Mouse (Mus musculus) forebrain, postnatal 0 days (tissue): ENCODE measurements at regions not wholly inside any gene's neighbourhood (a gene's known extent, or its start where the extent isn't known, plus 50 kb on each side); places are given as distances from the start of the nearest gene placed in this dataset.

Experiments used
- ATAC-seq: fragments of 200-750 bp; cut with Nextera tagmentation; 2 replicates; pipeline ENCODE4 v1.8.0; 2017; ENCODE audit warnings: mild to moderate bottlenecking, moderate library complexity
- DNase-seq: peaks from one replicate; pipeline ENCODE4 v3.0.0-alpha.2; 2015
- H3K27ac ChIP-seq: fragments of 300-500 bp; sonication (generic); 2 replicates; pipeline ENCODE4 v1.5.1; 2014; ENCODE audit warnings: low read depth, mild to moderate bottlenecking, antibody characterized with exemption, low read length, moderate library complexity, mixed read lengths
- H3K27me3 ChIP-seq: fragments of 300-500 bp; sonication (generic); 2 replicates; pipeline ENCODE4 v1.6.1; 2014; ENCODE audit warnings: mild to moderate bottlenecking, low read length, mixed read lengths; ENCODE audit not compliant: insufficient read depth
- H3K36me3 ChIP-seq: fragments of 300-500 bp; sonication (generic); 2 replicates; pipeline ENCODE4 v1.6.1; 2014; ENCODE audit warnings: mild to moderate bottlenecking, moderate library complexity; ENCODE audit not compliant: insufficient read depth
- H3K4me1 ChIP-seq: fragments of 300-500 bp; sonication (generic); 2 replicates; pipeline ENCODE4 v1.6.1; 2014; ENCODE audit warnings: antibody characterized with exemption; ENCODE audit not compliant: insufficient read depth
- H3K4me2 ChIP-seq: fragments of 300-500 bp; sonication (generic); 2 replicates; pipeline ENCODE4 v1.6.1; 2014; ENCODE audit warnings: low read depth, mild to moderate bottlenecking, moderate library complexity
- H3K4me3 ChIP-seq: fragments of 300-500 bp; sonication (generic); 2 replicates; pipeline ENCODE4 v1.5.1; 2014; ENCODE audit warnings: low read depth, low read length, mixed read lengths
- H3K9ac ChIP-seq: fragments of 300-500 bp; sonication (generic); 2 replicates; pipeline ENCODE4 v1.6.1; 2014; ENCODE audit warnings: mild to moderate bottlenecking
- H3K9me3 ChIP-seq: fragments of 300-500 bp; sonication (generic); 2 replicates; pipeline ENCODE4 v1.6.1; 2016; ENCODE audit warnings: low read length
- CTCF ChIP-seq: sonication (generic); IDR thresholded peaks from 2 replicates; pipeline ENCODE4 v1.5.1; 2016; ENCODE audit warnings: antibody characterized with exemption, control low read depth, low read depth
- WGBS: fragments of 180-500 bp; shearing (Covaris S2); extraction: QIAGEN DNeasy Blood & Tissue Kit; methylation state at CpG from one replicate; pipeline ENCODE4 v1.1.7; 2014; 5-methylcytosine and 5-hydroxymethylcytosine counted together

GRCm38 (mm10) chr9:34244576-34244975 is 241.1 kb upstream of the Kirrel3 start:
- Histone ChIP-seq H3K4me2 (no peak overlapping the region), H3K27ac (no peak overlapping the region), H3K9me3 (no peaks in the 10 kb centered on the region), H3K4me1 (no peaks in the 10 kb centered on the region), H3K36me3 (no peaks in the 10 kb centered on the region), H3K4me3 (no peak overlapping the region), H3K27me3 (no peaks in the 10 kb centered on the region), H3K9ac (no peak overlapping the region)
- TF ChIP-seq CTCF, result no peak
- ATAC-seq (no peak), DNase-seq (no peak)
- WGBS, result 71% methylated on average over 5 of the region's 5 CpGs

GRCm38 (mm10) chr9:34252796-34253195 is 232.9 kb upstream of the Kirrel3 start:
- no peak overlapping the region for H3K4me2 ChIP-seq
- H3K27me3 ChIP-seq, result no peaks in the 10 kb centered on the region
- no peak for TF ChIP-seq CTCF
- no peak overlapping the region for H3K4me3 ChIP-seq
- H3K9me3 ChIP-seq, result no peaks in the 10 kb centered on the region
- H3K9ac ChIP-seq, result no peak overlapping the region
- H3K36me3 ChIP-seq, result no peaks in the 10 kb centered on the region
- H3K27ac ChIP-seq, result no peak overlapping the region
- DNase-seq (no peak), ATAC-seq (no peak)
- WGBS, result 50% methylated on average over 2 of the region's 2 CpGs
- no peaks in the 10 kb centered on the region for H3K4me1 ChIP-seq

GRCm38 (mm10) chr9:34258492-34258891 is 227.2 kb upstream of the Kirrel3 start:
- H3K27me3 ChIP-seq, result no peaks in the 10 kb centered on the region
- no peak for DNase-seq
- 52% methylated on average over 2 of the region's 2 CpGs for WGBS
- no peak overlapping the region for H3K4me2 ChIP-seq
- no peak for TF ChIP-seq CTCF
- no peak for ATAC-seq
- no peak overlapping the region for H3K27ac ChIP-seq
- no peaks in the 10 kb centered on the region for H3K36me3 ChIP-seq
- no peak overlapping the region for H3K9ac ChIP-seq
- H3K4me3 ChIP-seq, result no peak overlapping the region
- no peaks in the 10 kb centered on the region for H3K9me3 ChIP-seq
- H3K4me1 ChIP-seq, result no peaks in the 10 kb centered on the region

- no peaks in the 10 kb centered on the region for H3K9me3 ChIP-seq
- no peaks in the 10 kb centered on the region for H3K4me1 ChIP-seq
- ATAC-seq, result no peak
- no peak for DNase-seq
- H3K4me2 ChIP-seq, result no peak overlapping the region
- H3K27me3 ChIP-seq, result no peaks in the 10 kb centered on the region
- WGBS, result 65% methylated on average over 5 of the region's 5 CpGs
- H3K9ac ChIP-seq, result no peak overlapping the region
- no peaks in the 10 kb centered on the region for H3K36me3 ChIP-seq
- no peak overlapping the region for H3K27ac ChIP-seq
- no peak overlapping the region for H3K4me3 ChIP-seq
- TF ChIP-seq CTCF, result no peak
Measured at GRCm38 (mm10) chr9:34278068-34278467, 207.6 kb upstream of the Kirrel3 start.

GRCm38 (mm10) chr9:34279386-34279785 is 206.3 kb upstream of the Kirrel3 start:
- ATAC-seq (no peak), DNase-seq (no peak)
- H3K36me3 ChIP-seq, result no peaks in the 10 kb centered on the region
- no peak overlapping the region for H3K9ac ChIP-seq
- WGBS, result 59% methylated on average over 2 of the region's 2 CpGs
- H3K27me3 ChIP-seq, result no peaks in the 10 kb centered on the region
- TF ChIP-seq CTCF, result no peak
- H3K9me3 ChIP-seq, result no peaks in the 10 kb centered on the region
- no peaks in the 10 kb centered on the region for H3K4me1 ChIP-seq
- H3K4me2 ChIP-seq, result no peak overlapping the region
- no peak overlapping the region for H3K4me3 ChIP-seq
- no peak overlapping the region for H3K27ac ChIP-seq

- H3K27me3 ChIP-seq, result no peaks in the 10 kb centered on the region
- no peaks in the 10 kb centered on the region for H3K9me3 ChIP-seq
- no peak overlapping the region for H3K4me3 ChIP-seq
- DNase-seq (no peak), ATAC-seq (no peak)
- 18% methylated on average over 2 of the region's 2 CpGs for WGBS
- H3K9ac ChIP-seq, result no peak overlapping the region
- TF ChIP-seq CTCF, result no peak
- no peaks in the 10 kb centered on the region for H3K36me3 ChIP-seq
- no peak overlapping the region for H3K4me2 ChIP-seq
- H3K4me1 ChIP-seq, result no peaks in the 10 kb centered on the region
- no peak overlapping the region for H3K27ac ChIP-seq
Measured at GRCm38 (mm10) chr9:34279906-34280305, 205.8 kb upstream of the Kirrel3 start.

GRCm38 (mm10) chr9:34280311-34281208 is 205.1 kb upstream of the Kirrel3 start:
- no peaks in the 10 kb centered on the region for H3K27me3 ChIP-seq
- H3K9ac ChIP-seq, result no peak overlapping the region
- no peak overlapping the region for H3K4me3 ChIP-seq
- H3K27ac ChIP-seq, result no peak overlapping the region
- ATAC-seq (no peak), DNase-seq (no peak)
- no peaks in the 10 kb centered on the region for H3K36me3 ChIP-seq
- no peaks in the 10 kb centered on the region for H3K9me3 ChIP-seq
- no peak for TF ChIP-seq CTCF
- H3K4me1 ChIP-seq, result no peaks in the 10 kb centered on the region
- H3K4me2 ChIP-seq, result no peak overlapping the region
- WGBS, result 37% methylated on average over 11 of the region's 11 CpGs
